Mouse (Mus musculus): ENCODE measurements around the gene Rlim. TPM values are rescaled to one million over a fixed set of nuclear protein-coding genes. Genes with fewer than 3 reads are reported as not detected.

The Rlim gene
- 9.2 TPM for polyA plus RNA-seq (2014; fragmentation: Illumina TruSeq; extraction: RNeasy Lipid Tissue Mini Kit (QIAGEN cat#74804); ENCODE audit: low read depth, low replicate concordance)

GRCm38 (mm10) chrX:103981169-103981689 lies at the start of gene Rlim:
Rlim (minus strand) TSS chrX:103981284.

Other genes with a start within 250 kb of the Rlim start
- 10.2 TPM for gene Slc16a2, start 159.3 kb downstream of the Rlim start, polyA plus RNA-seq (2014; fragmentation: Illumina TruSeq; extraction: RNeasy Lipid Tissue Mini Kit (QIAGEN cat#74804); ENCODE audit: low read depth, low replicate concordance)
- gene Nexmif, start 219.9 kb upstream of the Rlim start, polyA plus RNA-seq (2014; fragmentation: Illumina TruSeq; extraction: RNeasy Lipid Tissue Mini Kit (QIAGEN cat#74804); ENCODE audit: low read depth, low replicate concordance) = 0.13 TPM

Measured in heart, adult 10 weeks (tissue).